Comparison of ENCODE assay signal across 12 mouse cellular contexts in the genomic region with DNA sequence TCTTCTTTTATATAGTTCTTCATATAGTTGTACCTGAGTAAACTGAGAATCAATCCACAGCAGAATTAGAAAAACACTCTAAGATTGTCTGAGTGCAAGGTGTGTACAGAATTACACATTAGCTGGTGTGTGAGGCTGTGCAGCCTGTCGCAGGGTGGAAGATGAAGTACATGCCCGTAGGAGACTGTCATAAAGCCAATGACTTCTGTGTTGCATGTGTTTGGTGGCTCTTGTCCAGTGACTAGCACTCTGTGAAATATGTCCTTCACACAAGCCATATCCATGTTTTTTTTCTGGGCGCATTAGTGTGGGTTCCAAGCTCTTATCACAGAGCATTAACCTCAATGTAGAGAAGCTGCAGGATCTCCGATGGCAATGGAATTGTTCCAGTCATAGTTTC. TPM values are rescaled to one million over a fixed set of nuclear protein-coding genes. Genes with fewer than 3 reads are reported as not detected.
"Had no signal": no experiment of that assay in that cellular context is flagged by ENCODE, and none has a peak within 500 bp of the region (broad histone marks: within the 10 kb centered on the region; RNA-seq: fewer than 3 reads in every experiment).

No protein-coding gene starts in this region.

- DNase-seq: liver; liver, embryonic 13.5 days; liver, postnatal 0 days; lung, adult 18-20 months; lung, adult 2 months; lung, embryonic 14.5 days; lung, postnatal 10 days; lung, postnatal 14 days; lung, postnatal 36 days; lung, postnatal 4 days; midbrain, embryonic 14.5 days had no signal

RNA-seq across cellular contexts. Expression of a gene that starts 6.7 kb away (rescaled TPM):
- total RNA-seq: megakaryocyte, adult 5-6 weeks had no signal
